Mouse (Mus musculus) small intestine, adult 2 months (tissue): Measurements from ENCODE around the gene Snrpd2.

Experiments used
- CTCF ChIP-seq: fragments of 200-500 bp; IDR thresholded peaks from 2 replicates; pipeline ENCODE4 v1.5.1; 2012; ENCODE audit warnings: low read depth, mild to moderate bottlenecking, control low read depth, inconsistent platforms, low read length, moderate library complexity, mixed read lengths; ENCODE audit not compliant: insufficient replicate concordance, insufficient read length; ENCODE audit errors: extremely low read depth
- POLR2A ChIP-seq: fragments of 200-500 bp; IDR thresholded peaks from 2 replicates; pipeline ENCODE4 v1.6.1; 2012; ENCODE audit warnings: low read depth, mild to moderate bottlenecking, control low read depth, inconsistent platforms, low read length, moderate library complexity

DNA sequence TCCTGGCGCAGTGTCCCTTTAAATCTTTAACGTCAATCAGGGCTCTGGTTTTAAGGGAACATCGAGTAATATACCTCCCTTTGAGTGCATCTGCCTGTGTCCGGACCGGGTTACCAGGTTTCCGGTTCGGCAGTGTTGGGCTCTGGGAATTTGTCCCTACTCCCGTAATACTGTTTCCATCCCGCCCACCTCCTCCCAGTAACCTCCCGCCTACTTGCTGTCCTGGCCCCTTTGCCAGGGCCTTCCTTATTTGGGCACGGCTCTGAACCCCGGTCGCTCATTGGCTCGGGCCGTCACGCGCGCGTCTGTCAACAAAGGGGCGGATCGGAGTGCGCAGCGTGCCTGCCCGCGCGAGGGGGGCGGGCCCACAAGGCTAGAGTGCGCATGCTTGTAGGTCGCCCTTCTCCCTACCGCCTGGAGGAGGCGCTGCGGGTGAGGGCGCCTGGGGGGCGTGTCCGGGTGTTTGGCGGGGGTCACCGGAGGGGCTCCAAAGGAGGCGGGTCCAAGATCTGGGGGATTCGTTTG is 18.1 kb upstream of the Snrpd2 start:
- TF ChIP-seq POLR2A (no peak), CTCF (peak; percentile 68; the same call in 1 of the 2 replicates)
